Mouse (Mus musculus): ENCODE measurements around the gene Vamp1. TPM values are rescaled to one million over a fixed set of nuclear protein-coding genes. Genes with fewer than 3 reads are reported as not detected.
"Not testable (repeated sequence)": the region's sequence is repeated elsewhere in the genome, so short reads cannot be mapped to it uniquely, and the experiment has no call there.

Vamp1 gene
- total RNA-seq, 1 experiment from 2014 or later, result 7.7 TPM

- ATAC-seq (replicated peaks in 1 of 2; ENCODE audit: insufficient read depth in 1 of 2, low FRiP score in 2 of 2, low TSS enrichment in 1 of 2, low read depth in 1 of 2, poor library complexity in 2 of 2, severe bottlenecking in 2 of 2), result peak; percentile 71 to 86
Measured at GRCm38 (mm10) chr6:125265239-125265638, 49.9 kb downstream of the Vamp1 start.

GRCm38 (mm10) chr6:125266091-125266490 lies 50.7 kb downstream of the Vamp1 start:
- ATAC-seq (replicated peaks in 1 of 2; ENCODE audit: insufficient read depth in 1 of 2, low FRiP score in 2 of 2, low TSS enrichment in 1 of 2, low read depth in 1 of 2, poor library complexity in 2 of 2, severe bottlenecking in 2 of 2), result no peak

GRCm38 (mm10) chr6:125266600-125266999 lies 51.2 kb downstream of the Vamp1 start:
- ATAC-seq (replicated peaks in 1 of 2; ENCODE audit: insufficient read depth in 1 of 2, low FRiP score in 2 of 2, low TSS enrichment in 1 of 2, low read depth in 1 of 2, poor library complexity in 2 of 2, severe bottlenecking in 2 of 2), result not testable (repeated sequence)

- no peak for ATAC-seq (replicated peaks in 1 of 2; ENCODE audit: insufficient read depth in 1 of 2, low FRiP score in 2 of 2, low TSS enrichment in 1 of 2, low read depth in 1 of 2, poor library complexity in 2 of 2, severe bottlenecking in 2 of 2)
Measured at GRCm38 (mm10) chr6:125267469-125267868, 52.1 kb downstream of the Vamp1 start.

- ATAC-seq (replicated peaks in 1 of 2; ENCODE audit: insufficient read depth in 1 of 2, low FRiP score in 2 of 2, low TSS enrichment in 1 of 2, low read depth in 1 of 2, poor library complexity in 2 of 2, severe bottlenecking in 2 of 2), result no peak
Measured at GRCm38 (mm10) chr6:125268799-125269198, 53.4 kb downstream of the Vamp1 start.

GRCm38 (mm10) chr6:125271455-125272227 lies 56.3 kb downstream of the Vamp1 start:
- ATAC-seq (replicated peaks in 1 of 2; ENCODE audit: insufficient read depth in 1 of 2, low FRiP score in 2 of 2, low TSS enrichment in 1 of 2, low read depth in 1 of 2, poor library complexity in 2 of 2, severe bottlenecking in 2 of 2), result peak; percentile 94

GRCm38 (mm10) chr6:125272228-125272785 lies 57.0 kb downstream of the Vamp1 start:
- ATAC-seq (replicated peaks in 1 of 2; ENCODE audit: insufficient read depth in 1 of 2, low FRiP score in 2 of 2, low TSS enrichment in 1 of 2, low read depth in 1 of 2, poor library complexity in 2 of 2, severe bottlenecking in 2 of 2), result no peak

- ATAC-seq (replicated peaks in 1 of 2; ENCODE audit: insufficient read depth in 1 of 2, low FRiP score in 2 of 2, low TSS enrichment in 1 of 2, low read depth in 1 of 2, poor library complexity in 2 of 2, severe bottlenecking in 2 of 2), result no peak
Measured at GRCm38 (mm10) chr6:125274841-125275563, 59.7 kb downstream of the Vamp1 start.

GRCm38 (mm10) chr6:125279729-125280128 lies 64.4 kb downstream of the Vamp1 start:
- ATAC-seq (replicated peaks in 1 of 2; ENCODE audit: insufficient read depth in 1 of 2, low FRiP score in 2 of 2, low TSS enrichment in 1 of 2, low read depth in 1 of 2, poor library complexity in 2 of 2, severe bottlenecking in 2 of 2), result peak; percentile 71 to 81

GRCm38 (mm10) chr6:125282721-125283120 lies 67.4 kb downstream of the Vamp1 start:
- not testable (repeated sequence) for ATAC-seq (replicated peaks in 1 of 2; ENCODE audit: insufficient read depth in 1 of 2, low FRiP score in 2 of 2, low TSS enrichment in 1 of 2, low read depth in 1 of 2, poor library complexity in 2 of 2, severe bottlenecking in 2 of 2)

- ATAC-seq (replicated peaks in 1 of 2; ENCODE audit: insufficient read depth in 1 of 2, low FRiP score in 2 of 2, low TSS enrichment in 1 of 2, low read depth in 1 of 2, poor library complexity in 2 of 2, severe bottlenecking in 2 of 2), result no peak
Measured at GRCm38 (mm10) chr6:125284250-125284649, 68.9 kb downstream of the Vamp1 start.

GRCm38 (mm10) chr6:125284751-125285150 lies 69.4 kb downstream of the Vamp1 start:
- no peak for ATAC-seq (replicated peaks in 1 of 2; ENCODE audit: insufficient read depth in 1 of 2, low FRiP score in 2 of 2, low TSS enrichment in 1 of 2, low read depth in 1 of 2, poor library complexity in 2 of 2, severe bottlenecking in 2 of 2)

- no peak for ATAC-seq (replicated peaks in 1 of 2; ENCODE audit: insufficient read depth in 1 of 2, low FRiP score in 2 of 2, low TSS enrichment in 1 of 2, low read depth in 1 of 2, poor library complexity in 2 of 2, severe bottlenecking in 2 of 2)
Measured at GRCm38 (mm10) chr6:125285890-125286289, 70.5 kb downstream of the Vamp1 start, which contains the start of gene Tuba3a. Gene Tuba3a, minus strand, starts transcription at chr6:125286042.

- ATAC-seq (replicated peaks in 1 of 2; ENCODE audit: insufficient read depth in 1 of 2, low FRiP score in 2 of 2, low TSS enrichment in 1 of 2, low read depth in 1 of 2, poor library complexity in 2 of 2, severe bottlenecking in 2 of 2), result no peak
Measured at GRCm38 (mm10) chr6:125286944-125287343, 71.6 kb downstream of the Vamp1 start.

GRCm38 (mm10) chr6:125288730-125289129 lies 73.4 kb downstream of the Vamp1 start:
- no peak for ATAC-seq (replicated peaks in 1 of 2; ENCODE audit: insufficient read depth in 1 of 2, low FRiP score in 2 of 2, low TSS enrichment in 1 of 2, low read depth in 1 of 2, poor library complexity in 2 of 2, severe bottlenecking in 2 of 2)

- no peak for ATAC-seq (replicated peaks in 1 of 2; ENCODE audit: insufficient read depth in 1 of 2, low FRiP score in 2 of 2, low TSS enrichment in 1 of 2, low read depth in 1 of 2, poor library complexity in 2 of 2, severe bottlenecking in 2 of 2)
Measured at GRCm38 (mm10) chr6:125291329-125291728, 76.0 kb downstream of the Vamp1 start.

GRCm38 (mm10) chr6:125292256-125292655 lies 76.9 kb downstream of the Vamp1 start:
- no peak for ATAC-seq (replicated peaks in 1 of 2; ENCODE audit: insufficient read depth in 1 of 2, low FRiP score in 2 of 2, low TSS enrichment in 1 of 2, low read depth in 1 of 2, poor library complexity in 2 of 2, severe bottlenecking in 2 of 2)

- ATAC-seq (replicated peaks in 1 of 2; ENCODE audit: insufficient read depth in 1 of 2, low FRiP score in 2 of 2, low TSS enrichment in 1 of 2, low read depth in 1 of 2, poor library complexity in 2 of 2, severe bottlenecking in 2 of 2), result no peak
Measured at GRCm38 (mm10) chr6:125294049-125294448, 78.7 kb downstream of the Vamp1 start.

Measured in hematopoietic stem cell, adult 5-6 weeks (primary cell).